Mouse (Mus musculus) T-helper 17 cell (primary cell): ENCODE results near the gene Cdc16.
"Not testable (repeated sequence)": the region's sequence is repeated elsewhere in the genome, so short reads cannot be mapped to it uniquely, and the experiment has no call there.

ENCODE experiments used
- in situ Hi-C, 2 experiments: fragments of 300-600 bp; cut with MboI, MseI; formaldehyde crosslinking; loops; 1 replicate in 1 of 2; 2 replicates in 1 of 2; pipeline ENCODE4 v1.15.1; 2025; ENCODE audit warnings: high pct_unique_total_duplicates in 2 of 2

The Cdc16 gene

DNA sequence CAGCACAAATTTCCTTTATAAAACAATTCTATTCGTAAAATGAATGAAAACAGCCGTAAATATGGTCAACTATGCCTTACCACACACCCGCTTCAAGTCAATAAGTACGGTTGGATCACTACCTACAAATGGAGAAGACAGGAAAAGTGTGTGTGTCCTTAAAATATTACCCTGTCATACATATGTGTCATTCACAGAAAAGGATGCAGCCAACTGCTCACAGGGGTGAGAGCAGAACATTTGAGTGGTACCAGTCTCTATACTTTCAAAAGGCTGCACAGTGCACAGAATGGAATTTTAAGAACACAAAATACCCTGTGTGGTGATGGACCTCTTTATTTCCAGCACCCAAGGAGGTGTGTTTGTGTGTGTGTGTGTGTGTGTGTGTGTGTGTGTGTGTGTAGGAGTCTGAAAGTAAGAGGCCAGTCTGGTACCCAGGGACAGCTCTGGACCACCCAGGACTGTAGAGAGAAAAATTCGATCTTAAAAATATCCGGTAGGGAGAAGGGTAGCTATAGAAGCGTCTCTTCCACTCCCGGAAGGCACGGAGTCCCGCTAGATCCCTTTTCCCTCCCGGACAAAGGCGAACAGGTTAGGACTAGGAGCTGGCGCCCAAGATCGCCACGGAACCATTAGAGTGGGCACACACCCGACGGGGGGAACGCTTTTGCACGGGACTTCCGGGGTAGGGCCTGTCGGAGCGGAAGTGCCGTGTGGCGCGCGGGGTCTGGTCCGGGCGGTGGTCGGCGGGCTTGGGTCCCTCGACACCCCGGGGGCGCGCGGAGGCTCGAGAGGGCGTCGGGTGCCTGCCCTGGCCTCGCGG, at the start of gene Cdc16:
TSS of gene Cdc16 (plus strand) at position 695 of the 823 bp plus-strand sequence.
- in situ Hi-C loops, result no loop called here

GRCm38 (mm10) chr8:13708514-13708913, 49.0 kb upstream of the Cdc16 start:
- in situ Hi-C loops, result loop anchor here in 1 of 2 experiments (5.0 kb wide), 1 partner anchor 34 kb away; no protein-coding TSS in a partner anchor

GRCm38 (mm10) chr8:13718980-13719379, 38.5 kb upstream of the Cdc16 start:
- in situ Hi-C loops, result no loop called here

DNA sequence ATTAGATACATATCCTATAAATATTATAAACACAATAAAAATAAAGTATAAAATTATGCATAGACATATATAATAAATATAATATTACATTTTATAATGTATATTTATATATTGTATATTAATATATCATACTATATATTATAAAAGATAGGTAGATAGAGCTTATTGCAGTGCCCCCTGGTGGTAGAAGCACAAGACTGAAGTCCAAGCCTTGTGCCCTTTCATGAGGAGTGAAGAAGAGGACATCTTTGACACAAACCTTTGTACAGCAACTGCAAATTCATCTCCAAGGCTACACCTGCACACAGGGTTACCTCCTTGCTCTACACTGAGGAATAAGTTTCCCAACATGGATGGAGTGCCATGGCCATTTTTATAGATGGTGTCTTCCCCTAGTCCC, 31.8 kb upstream of the Cdc16 start:
- in situ Hi-C loops, result no loop called here

- in situ Hi-C loops, result no loop called here
These were observed 29.9 kb upstream of the Cdc16 start for GRCm38 (mm10) chr8:13727469-13728094.

GRCm38 (mm10) chr8:13740323-13740770, 17.1 kb upstream of the Cdc16 start:
- in situ Hi-C loops, result loop anchor here in 1 of 2 experiments (5.0 kb wide), 1 partner anchor 33 kb away; the partner anchor contains the start of gene Cfap97d2

- in situ Hi-C loops, result loop anchor here in 1 of 2 experiments (5.0 kb wide), 1 partner anchor 34 kb away; the partner anchor contains the start of gene Cfap97d2
These were observed 16.5 kb upstream of the Cdc16 start for GRCm38 (mm10) chr8:13740817-13741613.

DNA sequence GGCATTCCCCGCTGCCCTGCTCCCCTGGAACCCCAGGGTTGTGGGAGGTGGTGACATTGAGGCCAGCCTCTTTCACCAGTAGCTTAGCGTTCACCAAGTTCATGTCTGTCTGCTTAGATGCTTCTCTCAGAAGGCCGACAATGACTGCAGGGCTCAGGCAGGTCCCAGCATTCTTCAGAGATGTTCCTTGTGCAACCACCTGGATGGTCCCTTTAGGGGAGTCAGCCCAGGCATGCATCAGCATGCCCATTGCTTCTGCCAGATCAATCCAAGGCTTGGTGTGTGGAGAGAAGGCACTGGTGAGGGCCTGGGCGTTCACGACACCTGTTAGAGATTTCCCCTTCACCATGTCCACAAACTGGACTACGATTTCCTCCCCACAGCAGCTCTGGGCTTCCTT, 11.3 kb upstream of the Cdc16 start:
- in situ Hi-C loops, result not testable (repeated sequence)

- in situ Hi-C loops, result no loop called here
These were observed 9.8 kb upstream of the Cdc16 start for GRCm38 (mm10) chr8:13747626-13748025.

DNA sequence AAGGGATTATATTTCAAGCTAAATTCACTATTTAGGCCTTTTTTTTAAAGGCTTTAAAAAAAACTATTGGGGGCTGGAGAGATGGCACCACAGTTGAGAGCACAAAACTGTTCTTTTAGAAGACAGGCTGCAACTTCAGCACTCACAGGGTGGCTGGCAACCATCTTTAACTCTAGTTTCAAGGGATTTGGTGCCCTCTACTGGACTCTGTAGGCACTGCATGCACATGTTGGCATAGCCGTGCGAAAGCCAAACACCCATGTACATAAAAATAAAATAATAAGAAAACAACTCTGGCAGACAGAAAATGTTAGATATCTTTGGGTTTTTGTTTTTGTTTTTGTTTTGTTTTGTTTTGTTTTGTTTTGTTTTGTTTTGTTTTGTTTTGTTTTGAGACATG, 3.8 kb upstream of the Cdc16 start:
- in situ Hi-C loops, result loop anchor here (5.0 kb wide), 4 partner anchors 66 to 341 kb away; no protein-coding TSS in a partner anchor

- in situ Hi-C loops, result no loop called here
These were observed 996 bp upstream of the Cdc16 start for GRCm38 (mm10) chr8:13756480-13756879.

DNA sequence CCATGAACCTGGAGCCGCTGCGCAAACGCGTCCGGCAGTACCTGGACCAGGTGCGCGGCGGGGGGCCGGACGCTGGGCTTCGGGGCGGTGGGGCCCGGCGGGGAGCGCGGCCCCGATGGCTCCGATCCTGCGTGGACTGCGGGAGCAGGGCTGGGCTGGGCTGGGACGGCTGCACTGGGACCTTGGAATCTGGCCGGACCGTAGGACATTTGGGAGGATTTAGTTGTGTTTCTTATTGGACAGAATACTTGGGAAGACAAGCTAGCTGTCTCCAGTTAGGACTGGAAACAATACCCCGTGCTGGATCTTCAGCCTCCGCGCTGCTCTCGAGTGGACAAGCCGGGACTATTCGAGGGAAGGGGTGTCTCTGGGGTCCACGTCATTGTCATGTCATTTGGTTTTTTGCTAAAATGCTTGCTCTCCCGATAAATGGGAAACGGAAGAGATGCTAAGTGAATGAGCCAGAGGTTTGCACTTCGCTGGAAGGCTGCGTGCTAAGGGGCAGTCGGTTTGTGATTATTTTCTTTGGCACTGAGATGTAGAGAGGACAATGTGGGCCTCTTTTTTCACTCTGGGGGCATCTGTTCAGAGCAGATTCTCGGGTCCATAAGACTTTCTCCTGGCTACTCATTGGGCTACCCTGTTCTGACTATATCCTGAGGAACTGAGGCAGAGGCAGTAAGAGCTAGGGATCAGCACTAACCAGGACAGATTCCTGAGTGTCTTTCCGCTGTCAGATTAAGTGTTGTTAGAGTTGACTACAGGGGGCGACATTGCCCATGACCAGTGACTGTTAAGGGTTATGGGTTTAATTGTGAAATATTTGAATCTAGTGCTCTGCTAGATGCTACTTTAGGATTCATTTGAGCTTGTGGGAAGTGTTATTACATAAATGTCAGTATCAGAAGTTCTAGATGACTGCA, 590 bp downstream of the Cdc16 start:
- in situ Hi-C loops, result no loop called here

GRCm38 (mm10) chr8:13769206-13769605, 11.7 kb downstream of the Cdc16 start:
- in situ Hi-C loops, result no loop called here

- in situ Hi-C loops, result loop anchor here in 1 of 2 experiments (10.0 kb wide), 1 partner anchor 676 kb away; the partner anchor contains the start of genes Cul4a and Pcid2
These were observed 23.1 kb downstream of the Cdc16 start for GRCm38 (mm10) chr8:13780536-13780935.

GRCm38 (mm10) chr8:13785250-13785763, 27.8 kb downstream of the Cdc16 start, which contains the start of gene Upf3a:
Gene Upf3a (plus strand): TSS chr8:13785615.
- in situ Hi-C loops, result loop anchor here in 1 of 2 experiments (10.0 kb wide), 1 partner anchor 681 kb away; the partner anchor contains the start of genes Cul4a and Pcid2

DNA sequence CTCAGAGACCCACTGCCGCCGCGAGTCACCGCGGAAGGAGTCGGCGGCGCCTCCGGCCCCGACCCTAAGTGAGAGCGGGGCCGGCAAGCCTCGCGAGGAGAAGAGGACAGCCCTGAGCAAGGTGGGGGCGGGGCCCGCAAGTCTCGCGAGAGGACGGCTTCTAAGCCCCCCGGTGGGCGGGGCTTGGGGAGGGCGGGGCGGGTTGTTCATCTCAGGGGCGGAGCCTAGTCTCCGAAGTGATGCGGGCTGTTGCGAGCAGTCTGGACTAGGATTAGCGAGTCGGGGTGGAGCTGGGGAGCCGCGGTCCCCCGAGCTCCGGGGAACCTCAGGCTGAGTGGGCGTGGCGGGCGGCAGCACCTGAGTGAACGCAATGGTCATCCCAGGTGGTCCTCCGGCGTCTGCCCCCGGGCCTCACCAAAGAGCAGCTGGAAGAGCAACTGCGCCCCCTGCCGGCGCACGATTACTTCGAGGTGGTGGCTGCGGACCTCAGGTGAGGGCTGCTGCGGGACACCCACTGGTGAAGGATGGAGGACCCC, 28.4 kb downstream of the Cdc16 start:
- in situ Hi-C loops, result loop anchor here in 1 of 2 experiments (10.0 kb wide), 1 partner anchor 681 kb away; the partner anchor contains the start of genes Cul4a and Pcid2

- in situ Hi-C loops, result loop anchor here in 1 of 2 experiments (10.0 kb wide), 1 partner anchor 685 kb away; the partner anchor contains the start of genes Cul4a and Pcid2
These were observed 32.1 kb downstream of the Cdc16 start for GRCm38 (mm10) chr8:13789606-13790005.

DNA sequence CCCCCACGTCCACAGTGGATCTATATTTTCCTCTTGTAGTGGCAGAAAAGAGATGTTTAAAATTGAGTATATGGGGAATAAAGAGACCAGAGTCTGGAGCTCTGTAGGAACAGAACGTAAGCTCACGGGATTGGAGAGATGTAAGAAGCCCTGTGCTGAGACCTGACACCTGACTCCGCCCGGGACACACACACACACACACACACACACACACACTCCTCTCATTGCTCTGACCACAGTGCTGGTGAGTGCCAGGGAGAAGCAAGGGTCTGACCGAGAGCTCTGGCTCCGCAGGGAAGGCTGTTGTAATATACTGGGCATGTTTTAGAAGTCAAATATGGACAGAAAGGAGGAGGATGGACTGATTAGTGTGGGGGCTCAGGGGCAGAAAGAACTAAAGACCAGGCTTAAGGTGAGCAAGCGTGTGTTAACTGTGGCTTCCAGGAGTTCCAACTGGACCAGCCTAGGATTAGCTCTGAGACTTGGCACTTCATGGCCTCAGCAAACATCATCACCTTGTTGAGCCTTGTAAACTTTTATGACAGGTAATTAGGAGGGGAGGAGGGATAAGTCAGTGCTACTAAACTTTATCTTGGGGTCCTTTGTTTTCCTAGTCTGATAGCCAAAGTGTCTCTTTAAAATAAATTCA, 35.7 kb downstream of the Cdc16 start:
- in situ Hi-C loops, result no loop called here

GRCm38 (mm10) chr8:13793746-13794101, 36.2 kb downstream of the Cdc16 start:
- in situ Hi-C loops, result no loop called here
